Mouse (Mus musculus) ovary, postnatal 14 days (tissue): ENCODE measurements around the gene Sp2.
A peak's percentile ranks its signal among the peaks of the same experiment; 100 is the strongest.

Experiments used
- DNase-seq: peaks from one replicate; pipeline ENCODE4 v3.0.0; 2022; ENCODE audit warnings: low spot score

Gene Sp2

DNA sequence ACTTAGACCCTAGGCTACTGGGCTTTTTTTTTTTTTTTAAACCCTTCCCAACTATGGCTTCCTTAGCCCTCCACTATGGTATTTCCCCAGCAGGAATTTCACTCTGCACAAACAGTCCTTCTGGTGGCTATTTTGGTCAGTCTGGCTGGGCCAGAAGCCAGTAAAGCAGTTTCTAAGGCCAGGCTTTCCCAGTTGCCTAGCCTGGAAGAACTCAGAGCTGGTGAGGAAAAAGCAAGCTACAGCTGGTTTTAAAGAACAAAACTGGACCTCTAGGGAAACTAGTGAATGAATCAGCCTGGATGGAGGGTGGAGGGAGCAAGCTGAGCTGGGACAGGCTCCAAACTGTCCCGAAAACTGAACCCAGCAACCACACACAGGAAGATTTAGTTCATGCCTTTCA is 13.0 kb downstream of the Sp2 start:
- no peak for DNase-seq

DNA sequence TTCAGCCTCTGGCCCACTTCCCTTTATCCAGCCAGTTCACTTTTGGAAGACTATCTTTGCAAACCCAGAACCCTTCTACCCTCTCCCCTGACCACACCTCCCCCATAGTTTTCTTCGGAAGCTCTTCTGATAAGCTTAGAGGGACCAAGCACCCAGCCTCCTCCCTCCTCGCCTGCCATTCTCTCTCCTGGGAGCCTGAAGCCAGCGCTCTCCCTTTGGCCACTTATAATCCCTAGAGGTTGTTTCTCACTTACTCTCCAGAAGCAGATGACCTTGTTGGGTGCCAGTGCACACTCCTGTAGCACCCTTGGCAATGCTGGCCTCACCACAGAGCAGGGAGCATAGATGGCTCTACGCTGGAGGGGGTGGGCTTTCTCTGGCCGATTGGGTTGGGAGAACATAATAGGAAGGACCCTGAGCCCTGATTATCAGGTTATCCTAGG is 13.5 kb downstream of the Sp2 start:
- no peak for DNase-seq

DNA sequence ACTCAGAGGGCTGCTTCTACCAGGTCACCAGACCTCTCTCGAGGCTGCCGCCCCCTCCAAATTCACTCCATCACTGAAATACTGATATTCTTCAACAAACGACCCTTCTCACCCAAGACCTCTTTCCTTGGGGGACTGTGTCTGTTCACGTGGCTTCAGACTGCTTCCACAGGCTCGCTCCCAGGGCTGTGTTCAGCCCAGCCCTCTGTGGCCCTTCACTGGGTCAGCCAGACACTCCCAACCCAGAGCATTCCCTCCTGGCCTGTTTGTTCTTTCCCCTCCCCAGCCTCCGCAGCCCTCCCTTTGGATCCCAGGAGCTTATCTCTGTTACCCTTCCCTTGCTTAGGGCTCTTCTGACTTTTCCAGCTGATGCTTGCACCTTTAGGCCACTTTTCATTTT is 14.3 kb downstream of the Sp2 start:
- no peak for DNase-seq

DNA sequence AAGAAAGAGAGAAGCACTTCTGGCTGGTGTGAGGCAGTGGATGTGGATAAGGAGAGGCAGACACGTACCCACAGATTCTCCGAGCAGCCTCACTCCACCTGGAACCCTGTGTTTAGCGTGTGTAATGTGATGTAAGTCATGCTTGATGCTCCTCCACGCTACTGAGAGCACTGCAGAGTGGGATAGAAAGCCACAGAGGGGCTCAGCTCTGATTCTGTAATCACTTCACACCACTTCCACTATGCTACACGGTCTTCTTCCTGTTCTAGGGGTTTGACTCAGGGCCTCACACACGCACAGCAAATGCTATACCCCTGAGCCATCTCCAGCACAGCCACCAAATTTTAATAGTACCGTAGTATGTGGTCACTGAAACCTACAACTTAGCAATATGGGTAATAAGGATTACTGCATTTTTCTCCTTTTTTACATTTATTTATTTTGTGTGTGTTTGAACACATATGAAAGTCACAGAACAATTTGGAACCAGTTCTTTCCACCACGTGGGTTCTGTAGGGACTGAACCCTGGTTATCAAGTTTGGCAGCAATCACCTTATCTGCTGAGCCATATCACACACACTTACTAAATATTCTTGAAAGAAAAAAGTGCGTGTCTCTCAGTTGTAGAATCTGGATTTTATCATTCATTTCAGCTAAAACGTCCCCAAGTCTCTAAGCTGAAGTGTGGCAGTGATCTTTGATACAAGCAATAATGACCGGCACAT is 15.1 kb downstream of the Sp2 start:
- no peak for DNase-seq

DNA sequence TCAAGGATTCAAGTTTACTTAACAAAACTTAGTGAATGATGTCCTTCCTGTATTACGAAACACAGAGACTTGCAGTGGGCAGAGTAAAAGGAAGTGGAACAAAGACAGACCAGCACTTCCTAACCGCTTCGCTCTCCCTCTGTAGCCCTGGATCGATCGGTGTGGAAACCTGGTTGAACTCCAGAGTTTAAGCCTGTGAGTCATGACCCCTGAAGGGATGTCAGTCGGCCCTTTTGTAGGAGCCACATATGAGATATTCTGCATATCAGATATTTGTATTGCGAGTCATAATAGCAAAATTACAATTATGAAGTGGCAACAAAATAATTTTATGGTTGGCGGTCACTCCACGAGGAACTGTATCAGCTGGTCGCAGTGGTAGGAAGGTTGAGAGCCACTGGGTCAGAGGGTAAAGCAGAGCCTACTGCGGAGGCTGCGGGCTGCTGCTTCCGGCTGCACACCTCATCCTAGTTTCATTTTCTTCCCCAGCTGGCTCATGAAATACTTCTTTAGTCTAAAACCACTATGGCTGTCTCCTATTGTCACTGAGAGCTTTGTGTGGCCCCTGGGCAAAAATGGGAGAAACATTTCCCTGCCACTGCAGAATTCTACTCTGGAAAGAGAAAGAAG is 15.7 kb downstream of the Sp2 start:
- no peak for DNase-seq

DNA sequence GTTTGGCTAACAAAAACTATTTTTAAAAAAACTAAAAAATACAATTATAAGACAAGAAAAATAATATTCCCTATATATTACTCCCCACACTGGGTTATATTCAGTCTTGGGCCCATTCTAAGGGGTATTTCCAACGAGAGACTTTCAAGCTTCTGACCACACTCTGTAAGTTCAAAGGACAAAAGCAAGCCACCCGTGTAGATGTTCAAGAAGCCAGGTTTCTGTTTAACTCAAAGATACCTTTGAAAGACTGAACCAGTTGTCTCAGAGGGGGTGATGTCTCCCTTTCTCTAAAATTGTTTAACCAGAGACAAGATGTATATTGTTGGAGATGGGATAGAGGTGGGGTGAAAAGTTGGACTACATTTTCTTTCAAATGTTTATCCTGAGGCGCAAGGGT is 16.6 kb downstream of the Sp2 start:
- DNase-seq: no peak

DNA sequence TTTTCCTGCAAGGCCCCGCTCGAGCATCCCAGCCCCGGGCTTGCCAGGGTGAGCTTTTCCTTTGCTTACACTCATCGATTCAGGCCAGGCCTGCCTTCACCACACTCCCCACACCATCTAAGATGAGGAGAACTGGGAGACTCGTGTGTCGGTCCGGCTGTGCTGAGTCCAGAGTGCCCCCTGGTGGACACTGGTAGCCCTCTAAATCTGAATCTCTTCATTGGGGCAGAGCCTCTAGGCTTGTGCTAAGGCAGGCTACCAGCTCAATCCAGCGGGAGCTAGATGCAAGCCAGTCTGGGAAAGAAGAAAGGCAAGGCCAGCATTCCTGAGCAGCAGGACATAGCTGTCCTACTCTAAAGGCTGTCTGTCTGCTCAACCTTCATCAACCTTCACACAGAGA is 19.2 kb downstream of the Sp2 start:
- DNase-seq: peak; percentile 81

DNA sequence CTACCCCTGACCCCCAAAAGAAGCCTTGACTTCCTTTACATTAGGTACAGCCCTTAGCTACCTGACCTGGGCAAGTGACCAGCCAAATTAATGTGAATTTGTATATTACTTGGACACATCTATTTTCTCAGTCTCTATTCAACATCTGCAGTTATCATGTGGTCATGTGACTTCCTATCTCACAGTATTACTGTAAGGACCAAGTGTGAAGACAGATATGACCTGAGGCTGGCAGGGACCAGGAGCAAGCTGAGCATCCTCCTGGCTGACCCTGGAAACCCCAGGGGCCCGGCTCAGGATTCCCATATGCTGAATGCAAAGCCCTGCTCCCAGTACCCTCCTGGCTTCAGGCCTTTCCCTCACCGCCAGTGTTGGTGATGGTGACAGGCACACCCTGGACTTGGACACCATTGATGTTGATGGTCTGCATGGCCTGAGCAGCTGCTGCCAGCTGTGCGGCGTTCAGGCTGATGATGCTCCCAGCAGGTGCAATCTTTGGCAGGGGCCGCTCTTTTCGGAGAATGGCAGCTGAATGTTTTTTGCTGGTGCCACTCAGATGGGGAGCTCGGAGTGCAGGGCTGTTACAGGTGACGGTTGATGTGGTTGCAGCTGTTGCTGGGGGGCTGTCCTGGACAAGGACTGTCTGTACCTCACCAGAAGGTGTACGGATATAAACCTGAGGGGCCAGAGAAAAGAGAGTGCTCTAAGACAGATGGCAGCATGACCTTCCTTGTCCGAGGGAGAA is 25.5 kb downstream of the Sp2 start:
- no peak for DNase-seq

DNA sequence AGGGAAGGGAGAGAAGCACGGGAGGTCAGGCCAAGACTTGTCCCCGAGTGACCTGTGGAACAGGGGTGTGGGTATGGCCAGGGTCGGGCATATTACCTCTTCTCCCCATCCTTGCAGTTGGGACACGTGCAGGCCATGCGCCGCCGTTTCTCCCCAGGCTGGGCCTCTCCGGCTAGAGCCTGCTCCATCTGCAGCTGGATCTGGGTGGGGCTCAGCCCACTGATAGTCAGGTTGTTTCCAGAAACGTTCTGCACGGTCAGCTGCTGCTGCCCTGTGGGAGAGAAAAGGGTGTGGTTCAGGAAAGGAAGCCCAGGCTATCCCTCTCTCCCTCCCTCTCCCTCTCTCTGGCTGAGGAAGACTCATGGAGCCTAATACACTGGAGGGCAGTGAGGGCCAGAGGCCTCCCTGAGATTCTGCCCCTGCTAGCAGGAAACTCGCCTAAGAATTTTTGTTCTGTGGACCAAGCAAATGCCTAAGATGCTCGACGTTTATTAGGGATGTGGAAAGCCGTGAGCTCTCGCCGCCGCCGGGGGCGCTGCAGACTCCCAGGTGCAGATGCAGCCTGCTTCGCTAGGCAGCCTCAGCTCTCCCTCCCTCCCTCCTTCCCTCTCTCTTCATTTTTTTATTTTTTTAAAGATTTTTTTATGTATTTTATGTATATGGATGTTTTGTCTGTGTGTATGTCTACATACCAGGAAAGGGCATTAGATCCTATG is 26.6 kb downstream of the Sp2 start:
- no peak for DNase-seq

DNA sequence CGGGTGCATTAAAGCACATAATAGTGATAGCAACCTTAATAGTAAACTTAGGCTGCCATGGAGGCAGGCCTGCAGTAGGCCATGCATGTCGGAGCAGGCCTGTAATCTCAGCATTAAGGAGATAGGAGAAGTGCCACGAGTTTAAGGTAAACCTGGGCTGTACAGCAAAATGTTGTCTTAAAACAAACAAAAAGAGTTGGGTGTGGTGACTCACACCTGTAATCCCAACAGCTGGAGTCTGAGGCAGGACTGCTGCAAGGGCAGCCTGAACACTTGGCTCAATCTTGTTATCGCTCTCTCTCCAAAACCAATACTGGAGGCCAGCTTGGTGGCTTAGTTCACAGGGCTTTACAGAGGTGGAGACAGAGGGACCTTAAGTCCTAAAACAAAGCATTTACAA is 27.7 kb downstream of the Sp2 start:
- DNase-seq: no peak

DNA sequence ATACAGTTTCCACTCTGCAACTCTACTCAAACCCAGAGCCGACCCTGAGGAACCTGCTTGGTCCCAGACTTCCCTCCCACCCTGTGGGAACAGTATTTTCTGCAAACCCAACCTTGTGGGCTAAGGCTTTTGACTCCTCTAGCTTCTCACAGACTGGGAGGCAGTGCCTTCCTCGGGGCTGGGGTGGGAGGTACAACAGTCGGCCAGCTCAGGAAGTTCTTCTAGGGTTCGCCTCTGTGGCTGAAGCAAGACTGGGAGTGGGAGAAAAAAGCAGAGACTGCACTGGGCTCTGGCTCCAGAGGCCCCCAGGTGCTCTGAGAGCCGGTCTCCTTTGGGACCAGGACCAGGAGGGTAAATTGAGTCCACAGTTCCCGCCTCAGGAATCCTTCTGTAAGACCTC is 29.9 kb downstream of the Sp2 start:
- DNase-seq: no peak

DNA sequence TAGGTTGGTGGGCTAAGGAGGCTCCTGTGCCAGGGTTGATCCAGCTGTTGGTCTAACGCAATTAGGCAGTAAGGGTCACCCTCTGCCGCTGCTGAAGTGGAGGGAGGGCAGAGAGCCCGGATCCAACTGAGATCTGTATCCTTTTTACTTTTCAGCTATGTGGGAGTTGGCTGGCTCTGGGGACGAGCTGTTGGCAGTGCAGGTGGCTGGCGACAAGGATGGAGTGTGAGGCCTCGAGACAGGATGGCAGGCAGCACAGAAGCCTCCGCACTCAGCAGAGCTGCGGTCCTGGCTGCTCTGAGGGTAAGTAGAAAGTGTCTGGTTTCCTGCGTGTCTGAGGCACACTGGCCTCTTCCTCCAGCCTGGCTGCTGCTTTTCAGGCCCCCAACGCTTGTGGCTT is 30.3 kb downstream of the Sp2 start:
- no peak for DNase-seq

DNA sequence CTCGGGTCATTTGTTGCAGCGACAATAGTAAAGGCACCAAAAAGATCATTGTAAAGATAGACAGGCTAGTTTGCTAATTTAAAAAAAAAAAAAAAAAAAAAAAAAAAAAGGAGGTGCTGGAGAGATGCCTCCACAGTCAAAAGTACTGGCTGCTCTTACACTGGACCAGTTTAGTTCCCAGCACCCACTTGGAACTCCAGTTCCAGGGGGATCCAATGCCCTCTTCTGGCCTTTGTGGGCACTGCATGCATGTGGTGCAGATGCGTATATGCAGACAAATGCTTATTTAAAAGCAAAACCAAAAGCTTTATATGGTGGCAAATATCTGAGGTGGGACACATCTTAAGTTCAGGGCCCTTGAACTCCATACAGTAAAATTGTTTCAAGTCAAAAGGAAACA is 32.0 kb downstream of the Sp2 start:
- DNase-seq: no peak

DNA sequence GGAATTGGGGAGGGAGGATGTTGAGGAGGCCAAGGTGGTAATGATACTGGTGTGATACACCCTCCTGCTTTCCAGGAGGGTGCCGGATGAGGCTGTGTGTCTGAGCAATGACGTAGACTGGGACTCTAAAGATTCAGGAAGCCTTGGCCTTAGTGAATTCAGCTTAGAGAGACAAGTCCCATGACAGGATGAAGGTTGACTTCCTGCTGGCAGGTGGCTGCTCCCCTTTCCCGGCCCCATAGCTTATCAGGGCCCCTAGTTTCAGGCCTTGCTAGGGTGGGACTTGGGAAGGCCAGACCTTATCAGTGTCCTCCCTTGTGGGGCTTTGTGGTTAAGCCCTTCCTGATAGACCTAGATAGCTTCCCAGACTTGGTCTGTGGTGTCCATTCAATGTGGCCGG is 34.9 kb downstream of the Sp2 start:
- no peak for DNase-seq

DNA sequence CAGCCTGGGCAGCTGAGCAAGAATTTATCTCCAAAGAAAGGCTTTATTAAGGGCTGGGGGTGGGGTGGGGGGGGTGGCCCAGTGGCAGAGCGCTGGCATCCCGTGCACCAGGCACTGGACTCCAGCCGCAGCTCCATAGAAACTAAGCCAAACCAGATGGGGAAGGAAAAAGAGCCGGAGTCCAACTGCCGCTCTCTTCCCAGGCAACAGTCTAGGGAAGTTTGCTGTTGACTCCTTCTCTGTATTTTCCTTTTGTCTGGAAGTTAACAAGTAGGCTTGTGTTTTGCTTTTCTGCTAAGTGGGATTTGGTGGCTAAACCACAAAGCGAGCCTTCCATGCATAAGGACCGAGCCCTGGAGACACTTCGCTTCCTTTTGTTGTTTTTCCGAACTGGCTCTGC is 36.3 kb downstream of the Sp2 start:
- DNase-seq: no peak

DNA sequence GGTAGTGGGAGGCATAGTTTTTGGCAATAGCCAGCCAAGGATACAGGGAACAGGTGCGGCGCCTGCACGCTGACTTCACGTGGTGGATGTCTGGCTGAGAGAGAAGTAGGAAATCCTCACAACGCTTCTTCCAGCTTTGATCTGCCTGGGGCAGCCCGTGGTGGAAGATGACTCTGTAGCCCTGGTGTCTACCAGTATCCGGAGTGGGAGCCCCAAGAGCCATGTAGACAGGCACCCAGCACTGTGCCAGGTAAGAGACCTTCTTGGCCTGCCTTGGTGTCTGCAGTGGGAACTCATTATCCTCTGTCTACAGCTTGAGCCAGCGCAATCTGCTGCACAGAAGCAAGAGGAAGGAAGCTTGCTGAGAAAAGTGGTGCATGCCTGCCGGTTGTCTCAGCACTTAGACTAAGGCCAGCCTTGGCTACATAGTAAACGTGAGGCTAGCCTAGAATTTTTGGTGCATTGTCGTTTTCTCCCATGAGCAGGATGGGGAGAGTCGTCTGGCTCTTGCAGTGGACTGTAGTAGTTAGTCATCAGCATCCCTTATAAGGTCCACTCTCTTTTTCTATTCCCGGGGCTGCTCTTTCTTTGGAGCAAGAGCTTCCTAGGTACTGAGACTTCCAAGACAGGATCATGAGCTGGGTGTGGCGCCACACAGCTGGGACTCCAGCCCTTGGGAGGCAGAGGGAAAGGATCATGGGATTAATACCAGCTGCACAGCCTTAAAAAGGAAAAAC is 37.7 kb downstream of the Sp2 start:
- DNase-seq: no peak

DNA sequence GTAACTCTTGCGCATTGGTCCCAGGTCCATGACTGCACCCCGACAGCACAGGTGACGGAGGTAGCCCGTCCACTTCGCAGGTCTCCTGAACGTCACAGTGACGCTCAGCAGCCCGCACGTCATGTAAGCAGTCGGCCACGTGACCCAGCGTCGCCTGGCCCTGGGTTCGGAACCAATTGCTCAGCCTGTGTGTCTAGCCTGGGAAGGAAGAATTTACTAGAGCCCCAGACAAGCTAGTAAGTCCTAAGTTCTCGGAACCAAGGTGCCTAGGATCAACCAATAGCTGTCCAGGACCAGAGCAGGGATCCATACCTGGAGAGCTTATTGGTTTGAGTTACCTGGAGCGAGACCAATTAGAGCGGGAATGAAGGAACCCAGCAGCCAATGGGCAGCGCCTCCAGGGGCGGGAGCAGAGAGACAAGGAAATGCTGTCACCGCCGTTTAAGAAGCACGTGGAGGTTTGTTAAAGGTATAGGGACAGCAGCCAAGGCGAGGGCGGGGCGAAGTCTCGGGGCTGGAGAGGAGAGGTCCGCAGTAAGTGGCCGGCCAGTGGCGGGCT is 38.9 kb downstream of the Sp2 start, which contains the start of gene Pnpo:
Gene Pnpo, minus strand, starts transcription at position 241 of the 559 bp plus-strand sequence.
- DNase-seq: peak; percentile 73

DNA sequence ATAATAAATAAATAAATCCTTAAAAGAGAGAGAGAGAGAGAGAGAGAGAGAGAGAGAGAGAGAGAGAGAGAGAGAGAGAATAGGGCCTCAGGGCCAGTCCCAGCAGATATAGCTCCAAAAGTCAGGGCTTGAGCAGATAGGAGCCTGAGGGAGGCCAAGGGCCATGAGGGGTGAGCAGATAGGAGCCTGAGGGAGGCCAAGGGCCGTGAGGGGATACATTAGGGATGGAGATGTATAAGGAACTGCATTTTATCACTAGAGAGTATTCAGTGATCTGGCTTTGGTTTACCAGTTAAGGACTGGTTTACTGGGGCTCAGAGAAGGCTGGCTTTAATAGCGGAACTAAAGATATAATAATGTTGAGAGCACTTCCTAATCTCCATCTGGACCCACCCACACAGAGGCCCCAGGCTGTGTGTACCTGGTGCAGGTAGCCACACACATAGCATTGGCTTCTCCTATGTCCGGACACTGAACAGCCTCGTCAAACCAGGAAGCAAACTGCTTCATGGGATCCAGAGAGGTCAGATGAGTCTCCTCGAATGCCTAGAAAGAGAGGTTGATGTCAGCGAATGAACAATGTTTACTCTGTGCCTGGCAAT is 40.7 kb downstream of the Sp2 start:
- no peak for DNase-seq

DNA sequence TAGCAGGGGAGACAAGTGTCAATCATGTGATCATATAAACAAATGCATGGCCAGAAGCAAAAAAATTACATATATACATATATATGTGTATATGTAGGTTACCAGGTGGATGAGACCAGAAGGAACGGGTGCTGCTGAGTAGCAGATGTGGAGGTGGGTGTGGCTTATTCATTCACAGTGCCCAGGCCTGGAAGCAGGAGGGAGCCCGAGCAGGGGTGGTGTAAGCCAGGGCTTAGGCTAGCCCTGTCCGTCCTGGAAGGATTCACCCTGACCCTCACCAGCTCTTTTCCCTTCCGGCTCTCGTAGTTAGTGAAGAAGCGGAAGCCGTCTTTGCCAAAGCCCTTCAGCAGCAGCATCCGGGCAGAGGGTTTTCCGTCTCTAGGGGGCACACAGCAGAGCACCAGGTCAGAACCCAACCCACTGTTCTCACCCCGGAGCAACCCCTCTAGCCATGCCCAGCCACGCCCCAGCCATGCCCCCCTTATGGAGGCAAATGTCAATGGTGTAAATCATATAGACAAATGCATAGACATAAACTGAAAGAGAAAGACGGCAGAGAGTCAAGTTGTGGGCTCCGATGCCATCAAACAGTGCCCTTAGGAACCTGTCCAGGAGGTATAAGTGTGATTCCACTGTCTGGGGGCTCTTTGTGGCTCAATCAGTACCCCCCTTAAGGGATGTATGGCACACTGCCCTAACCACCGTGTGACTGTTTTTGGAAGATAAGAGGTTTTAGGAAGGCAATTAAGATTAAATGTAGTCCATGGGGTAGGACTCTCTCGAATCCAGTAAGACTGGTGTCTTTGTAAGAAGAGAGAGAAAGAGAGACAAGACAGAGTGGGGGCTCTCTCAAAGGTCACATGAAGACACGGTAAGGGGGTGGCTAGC is 41.9 kb downstream of the Sp2 start:
- DNase-seq: no peak

DNA sequence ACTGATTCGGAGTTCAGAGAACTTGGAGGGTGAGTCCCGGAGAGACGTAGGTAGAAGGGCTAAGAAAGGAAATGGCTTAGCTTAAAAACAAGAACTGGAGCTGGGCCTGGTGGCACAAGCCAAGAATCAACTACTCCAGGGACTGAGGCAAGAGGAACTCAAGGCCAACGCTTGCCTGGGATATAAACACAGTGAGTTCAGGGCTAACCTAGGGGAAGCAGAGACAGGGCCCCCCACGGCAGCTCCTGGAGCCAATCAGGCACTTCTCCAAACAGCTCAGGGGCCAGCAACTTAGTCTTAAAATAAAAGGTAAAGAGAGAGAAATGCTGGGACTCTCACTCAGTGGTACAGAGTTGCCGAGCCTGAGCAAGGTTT is 44.3 kb downstream of the Sp2 start:
- DNase-seq: no peak
